In genomic region chr10:19177895-19178294, GRCm38 (mm10) we compare ENCODE assay signal across 26 mouse cellular contexts.
"Had no signal": no experiment of that assay in that cellular context is flagged by ENCODE, and none has a peak within 500 bp of the region (broad histone marks: within the 10 kb centered on the region; RNA-seq: fewer than 3 reads in every experiment).

No protein-coding gene starts in this region.

- H3K4me2 ChIP-seq: heart, embryonic 12.5 days; hindbrain, embryonic 12.5 days; hindbrain, embryonic 14.5 days; kidney, embryonic 15.5 days; limb, embryonic 12.5 days; liver, embryonic 11.5 days; liver, embryonic 13.5 days had no signal

- H3K36me3 ChIP-seq: heart, embryonic 12.5 days; hindbrain, embryonic 10.5 days; hindbrain, embryonic 12.5 days; kidney, embryonic 15.5 days; limb, embryonic 10.5 days; limb, embryonic 12.5 days; liver, embryonic 13.5 days had no signal

- H3K9me3 ChIP-seq: hindbrain, embryonic 12.5 days; kidney, embryonic 15.5 days; limb, embryonic 10.5 days; liver, embryonic 13.5 days had no signal

- H3K9ac ChIP-seq: heart, embryonic 12.5 days; hindbrain, embryonic 12.5 days; hindbrain, embryonic 14.5 days; kidney, embryonic 15.5 days; limb, embryonic 12.5 days; liver, embryonic 13.5 days had no signal

- H3K27ac ChIP-seq: gastrocnemius, adult 2 months; heart, adult 2 months; hindbrain, embryonic 10.5 days; hindbrain, embryonic 12.5 days; hindbrain, embryonic 14.5 days; kidney, embryonic 15.5 days; kidney, postnatal 0 days; limb, embryonic 10.5 days; limb, embryonic 12.5 days; liver, embryonic 13.5 days had no signal

- H3K4me1 ChIP-seq: hindbrain, embryonic 10.5 days; hindbrain, embryonic 12.5 days; kidney, embryonic 15.5 days; limb, embryonic 10.5 days; limb, embryonic 12.5 days; liver, embryonic 13.5 days had no signal

- H3K4me3 ChIP-seq: gastrocnemius, adult 2 months; heart, adult 2 months; heart, embryonic 12.5 days; hindbrain, embryonic 10.5 days; hindbrain, embryonic 12.5 days; kidney, embryonic 15.5 days; limb, embryonic 10.5 days; limb, embryonic 12.5 days; liver, embryonic 13.5 days had no signal

- DNase-seq: gastrocnemius, adult 2 months; gastrocnemius, postnatal 10 days; gastrocnemius, postnatal 25 days; heart, adult 2 months; heart, postnatal 10 days; heart, postnatal 4 days; kidney, adult 11 months; kidney, adult 2 months; kidney, adult 9 months; kidney, postnatal 14 days; kidney, postnatal 36 days; layer of hippocampus, adult 9-11 months; layer of hippocampus, postnatal 36 days; liver; liver, embryonic 13.5 days had no signal

- ATAC-seq: hindbrain, embryonic 16.5 days; inflammation-experienced regulatory T-cells, adult 6 months had no signal

- H3K27me3 ChIP-seq: heart, embryonic 12.5 days; hindbrain, embryonic 12.5 days; kidney, embryonic 15.5 days; limb, embryonic 12.5 days; liver, embryonic 13.5 days had no signal
